Mouse (Mus musculus) neural tube, embryonic 11.5 days (tissue): ENCODE data around the gene Usp37. TPM values are rescaled to one million over a fixed set of nuclear protein-coding genes. Genes with fewer than 3 reads are reported as not detected.

ENCODE experiments used
- ATAC-seq: fragments of 200-750 bp; cut with Nextera tagmentation; 2 replicates; pipeline ENCODE4 v1.8.0; 2017; ENCODE audit warnings: moderate number of reproducible peaks, mild to moderate bottlenecking, moderate TSS enrichment, moderate library complexity; ENCODE audit not compliant: insufficient read depth, low FRiP score, low TSS enrichment
- DNase-seq: peaks from one replicate; pipeline ENCODE4 v3.0.0-alpha.2; 2015; ENCODE audit warnings: low spot score
- H3K27ac ChIP-seq: fragments of 300-500 bp; sonication (generic); 2 replicates; pipeline ENCODE4 v1.5.1; 2014; ENCODE audit warnings: low read depth, mild to moderate bottlenecking, low read length
- H3K27me3 ChIP-seq: fragments of 300-500 bp; sonication (generic); 2 replicates; pipeline ENCODE4 v1.6.1; 2014; ENCODE audit warnings: mild to moderate bottlenecking, low read length, mixed read lengths; ENCODE audit not compliant: control insufficient read depth, insufficient read depth
- H3K36me3 ChIP-seq: fragments of 300-500 bp; sonication (generic); 2 replicates; pipeline ENCODE4 v1.6.1; 2014; ENCODE audit warnings: mild to moderate bottlenecking, low read length, moderate library complexity, mixed read lengths; ENCODE audit not compliant: control insufficient read depth, insufficient read depth
- H3K4me1 ChIP-seq: fragments of 300-500 bp; sonication (generic); 2 replicates; pipeline ENCODE4 v1.6.1; 2014; ENCODE audit warnings: low read length, mixed read lengths; ENCODE audit not compliant: control insufficient read depth, insufficient read depth
- H3K4me2 ChIP-seq: fragments of 300-500 bp; sonication (generic); 2 replicates; pipeline ENCODE4 v1.6.1; 2014; ENCODE audit warnings: low read depth, mild to moderate bottlenecking, moderate library complexity
- H3K4me3 ChIP-seq: fragments of 300-500 bp; sonication (generic); 2 replicates; pipeline ENCODE4 v1.5.1; 2014; ENCODE audit warnings: low read depth, low read length
- H3K9ac ChIP-seq: fragments of 300-500 bp; sonication (generic); 2 replicates; pipeline ENCODE4 v1.6.1; 2014; ENCODE audit warnings: mild to moderate bottlenecking, low read length
- H3K9me3 ChIP-seq: fragments of 300-500 bp; sonication (generic); 2 replicates; pipeline ENCODE4 v1.6.1; 2016; ENCODE audit warnings: low read length; ENCODE audit not compliant: control insufficient read depth
- WGBS: fragments of 180-500 bp; shearing (Covaris S2); extraction: QIAGEN DNeasy Blood & Tissue Kit; methylation state at CpG from one replicate; pipeline ENCODE4 v1.1.7; 2014; 5-methylcytosine and 5-hydroxymethylcytosine counted together
- polyA plus RNA-seq: library from polyadenylated mRNA; unstranded; fragments of >200 nt; fragmentation: Nextera tagmentation; extraction: Ambion mirVana; gene quantifications from 2 replicates; pipeline ENCODE4 v1.2.1, GENCODE M21; 2014

Gene Usp37
- 40.4 and 42.6 TPM in 2 replicates for polyA plus RNA-seq

DNA sequence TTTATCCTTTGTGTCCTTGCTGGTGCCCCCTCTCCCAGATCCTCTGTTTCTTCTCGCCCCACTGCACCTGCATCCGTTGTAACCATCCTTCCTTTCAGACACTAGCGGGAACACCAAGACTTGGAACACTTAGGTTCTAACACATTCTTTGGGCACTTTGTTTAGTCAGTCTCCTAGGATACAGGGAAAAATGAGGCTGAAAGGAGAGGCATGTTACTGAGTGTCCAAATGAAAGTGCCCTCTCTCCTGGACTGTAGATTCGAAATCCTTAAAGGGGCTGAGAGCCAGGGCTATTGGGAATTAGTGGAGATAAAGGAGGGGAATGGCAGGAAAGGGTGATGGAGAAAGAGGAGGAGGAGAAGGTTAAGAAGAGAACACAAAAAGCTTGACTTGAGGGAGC lies at the start of gene Usp37:
Gene Usp37 (minus strand): TSS at position 101 of the 400 bp plus-strand sequence.
- H3K9me3 ChIP-seq = no peaks in the 10 kb centered on the region
- DNase-seq (no peak), ATAC-seq (no peak)
- H3K9ac ChIP-seq = no peak within 1 kb of the TSS
- WGBS = 41% methylated on average over 4 of the region's 4 CpGs
- no peak within 1 kb of the TSS for H3K4me3 ChIP-seq
- no peak within 1 kb of the TSS for H3K4me2 ChIP-seq
- H3K27me3 ChIP-seq = no peaks in the 10 kb centered on the region
- no peak within 1 kb of the TSS for H3K27ac ChIP-seq
- H3K36me3 ChIP-seq = no peaks in the 10 kb centered on the region
- peaks cover 6% of the 10 kb centered on the region; the same call in 1 of the 2 replicates for H3K4me1 ChIP-seq

- Histone ChIP-seq H3K36me3 (peaks cover 5% of the 10 kb centered on the region; the same call in 1 of the 2 replicates), H3K27ac (peak within 1 kb of the TSS; percentile 67), H3K27me3 (no peaks in the 10 kb centered on the region), H3K9ac (peak within 1 kb of the TSS; percentile 79), H3K4me3 (peak within 1 kb of the TSS; percentile 93), H3K4me1 (peaks cover 13% of the 10 kb centered on the region), H3K9me3 (no peaks in the 10 kb centered on the region), H3K4me2 (peak within 1 kb of the TSS; percentile 89)
- ATAC-seq (peak; percentile 99), DNase-seq (peak; percentile 98)
- under 1% methylated on average over 47 of the region's 48 CpGs for WGBS
Observed at GRCm38 (mm10) chr1:74587773-74588445, 43.8 kb upstream of the Usp37 start, which contains the start of the genes Zfp142 and Bcs1l. Gene Zfp142, minus strand, starts transcription at chr1:74588246. Gene Bcs1l, plus strand, starts transcription at chr1:74588289.

DNA sequence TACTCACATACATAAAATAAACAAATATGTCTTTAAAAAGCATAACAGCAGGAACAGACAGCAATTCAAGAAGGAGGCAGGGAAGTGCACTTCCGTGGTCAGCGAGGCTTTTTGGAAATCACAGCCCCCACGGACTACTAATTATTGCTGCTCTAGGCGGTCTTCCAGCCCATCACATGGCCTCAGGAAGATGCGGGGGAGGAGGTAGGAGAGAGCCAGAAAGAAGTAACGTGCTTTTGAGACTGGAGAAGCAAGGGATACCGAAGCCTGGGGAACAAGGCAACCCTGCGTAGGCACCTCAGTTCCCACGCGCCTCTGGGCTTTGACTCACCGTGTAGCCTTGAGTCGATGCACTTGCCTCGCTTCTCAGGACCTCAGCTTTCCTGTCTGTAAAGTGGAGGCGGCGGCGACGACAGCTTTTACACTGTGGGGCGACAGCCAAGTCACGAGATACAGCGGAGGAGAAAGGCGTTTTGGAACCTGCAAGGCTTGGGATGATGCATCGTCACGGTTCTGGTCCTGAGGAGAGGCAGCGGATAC lies 43.2 kb upstream of the Usp37 start:
- DNase-seq = no peak
- no peaks in the 10 kb centered on the region for H3K27me3 ChIP-seq
- peak overlapping the region; percentile 93 for H3K4me3 ChIP-seq
- under 1% methylated on average over 24 of the region's 24 CpGs for WGBS
- H3K36me3 ChIP-seq = peaks cover 5% of the 10 kb centered on the region; the same call in 1 of the 2 replicates
- H3K4me1 ChIP-seq = peaks cover 13% of the 10 kb centered on the region
- peak overlapping the region; percentile 89 for H3K4me2 ChIP-seq
- H3K9ac ChIP-seq = peak overlapping the region; percentile 79
- no peak; the same call in 1 of the 2 replicates for ATAC-seq
- H3K27ac ChIP-seq = peak overlapping the region; percentile 67
- no peaks in the 10 kb centered on the region for H3K9me3 ChIP-seq

DNA sequence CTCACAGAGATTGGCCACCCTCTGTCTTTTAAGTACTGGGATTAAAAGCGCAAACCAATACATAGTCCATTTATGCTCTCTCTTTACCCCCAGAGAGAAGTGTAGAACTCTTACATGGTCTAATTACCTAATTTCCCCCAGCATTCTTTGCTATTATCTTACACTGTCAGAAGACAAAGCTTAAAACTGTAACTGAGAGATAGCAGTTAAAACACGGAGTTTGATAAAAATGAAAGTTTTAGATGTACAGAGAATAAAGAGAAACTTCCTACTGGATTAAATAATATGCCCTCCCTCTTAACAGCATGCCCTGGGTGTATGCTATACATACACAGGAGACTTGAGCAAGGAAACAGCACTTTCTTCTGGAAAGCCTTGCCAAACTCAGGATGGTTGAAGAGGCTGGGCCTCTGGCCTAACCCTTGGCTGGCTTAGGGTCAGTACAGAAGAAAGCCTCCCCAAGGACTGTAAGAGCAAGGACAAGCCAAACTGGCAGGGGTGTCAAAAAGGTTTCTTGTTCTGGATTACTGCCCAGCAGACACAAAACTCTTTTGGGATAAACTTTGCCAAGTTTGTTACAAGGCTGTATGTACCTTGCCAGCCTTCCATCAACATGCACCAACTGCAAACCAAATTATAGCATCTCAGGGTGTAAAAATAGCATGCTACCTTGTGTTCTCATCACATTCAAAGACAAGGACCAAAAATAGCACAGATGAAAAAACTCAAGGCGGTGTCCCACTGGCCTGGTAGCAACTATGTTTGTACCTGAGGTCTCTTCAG lies 40.7 kb upstream of the Usp37 start:
- Histone ChIP-seq H3K9me3 (no peaks in the 10 kb centered on the region), H3K36me3 (peaks cover 2% of the 10 kb centered on the region; the same call in 1 of the 2 replicates), H3K9ac (no peak overlapping the region), H3K27ac (no peak overlapping the region), H3K27me3 (no peaks in the 10 kb centered on the region), H3K4me3 (no peak overlapping the region), H3K4me2 (no peak overlapping the region), H3K4me1 (peaks cover 13% of the 10 kb centered on the region)
- DNase-seq (no peak), ATAC-seq (no peak)
- WGBS = 93% methylated on average over 3 of the region's 3 CpGs

DNA sequence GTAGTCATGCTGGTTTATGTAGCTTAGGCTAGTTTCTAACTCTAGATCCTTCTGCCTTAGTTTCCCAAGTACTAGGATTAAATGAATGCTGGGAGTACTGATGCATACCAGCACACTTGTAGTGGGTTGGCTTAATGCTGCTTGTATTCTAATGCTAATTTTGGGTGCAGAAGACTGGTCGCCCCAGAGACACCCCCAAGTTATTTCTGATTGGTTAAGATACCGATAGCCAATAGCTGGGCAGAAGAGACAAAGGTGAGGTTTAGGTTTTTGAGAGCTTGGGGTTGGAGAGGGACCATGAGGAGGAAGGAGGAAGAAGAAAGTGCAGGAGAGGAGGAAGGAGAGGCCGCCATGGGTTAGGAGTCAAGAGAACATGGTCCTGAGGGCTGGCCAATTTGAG lies 38.5 kb upstream of the Usp37 start:
- ATAC-seq = no peak
- Histone ChIP-seq H3K9me3 (no peaks in the 10 kb centered on the region), H3K4me1 (peaks cover 8% of the 10 kb centered on the region), H3K27me3 (no peaks in the 10 kb centered on the region), H3K27ac (no peak overlapping the region), H3K36me3 (peaks cover 10% of the 10 kb centered on the region), H3K4me3 (no peak overlapping the region), H3K4me2 (no peak overlapping the region), H3K9ac (no peak overlapping the region)
- 80% methylated on average over 3 of the region's 3 CpGs for WGBS
- no peak for DNase-seq

- 91% methylated on average over 29 of the region's 29 CpGs for WGBS
- DNase-seq = no peak
- H3K9me3 ChIP-seq = no peaks in the 10 kb centered on the region
- H3K9ac ChIP-seq = no peak overlapping the region
- no peaks in the 10 kb centered on the region for H3K27me3 ChIP-seq
- no peak for ATAC-seq
- no peak overlapping the region for H3K4me2 ChIP-seq
- no peaks in the 10 kb centered on the region for H3K4me1 ChIP-seq
- H3K4me3 ChIP-seq = no peak overlapping the region
- peaks cover 25% of the 10 kb centered on the region for H3K36me3 ChIP-seq
- H3K27ac ChIP-seq = no peak overlapping the region
Observed at GRCm38 (mm10) chr1:74569739-74570719, 25.9 kb upstream of the Usp37 start.

DNA sequence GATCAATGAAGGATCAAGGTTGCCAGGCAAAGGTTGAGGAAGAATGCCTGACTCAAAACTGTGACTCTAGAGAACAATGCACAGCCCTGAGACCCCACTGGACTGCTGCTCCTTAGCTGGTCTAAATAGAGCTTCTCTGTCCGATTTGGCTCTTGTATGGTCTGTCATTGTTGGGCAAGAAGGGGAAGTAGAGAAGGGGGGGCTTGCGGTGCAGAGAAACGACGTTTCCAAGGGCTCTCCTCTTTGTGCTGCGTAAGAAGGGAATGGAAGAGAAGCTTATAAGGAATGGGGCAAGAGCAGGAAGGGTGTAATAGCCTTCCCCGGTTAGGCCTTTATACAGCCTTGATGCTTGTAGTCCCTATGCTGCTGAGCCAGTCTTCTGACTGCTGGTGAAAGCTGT lies 21.8 kb upstream of the Usp37 start:
- no peaks in the 10 kb centered on the region for H3K27me3 ChIP-seq
- DNase-seq (no peak), ATAC-seq (no peak)
- H3K9me3 ChIP-seq = no peaks in the 10 kb centered on the region
- no peaks in the 10 kb centered on the region for H3K4me1 ChIP-seq
- no peak overlapping the region for H3K4me3 ChIP-seq
- no peak overlapping the region for H3K27ac ChIP-seq
- no peak overlapping the region for H3K4me2 ChIP-seq
- no peak overlapping the region for H3K9ac ChIP-seq
- 88% methylated on average over 6 of the region's 6 CpGs for WGBS
- H3K36me3 ChIP-seq = peaks cover 18% of the 10 kb centered on the region

DNA sequence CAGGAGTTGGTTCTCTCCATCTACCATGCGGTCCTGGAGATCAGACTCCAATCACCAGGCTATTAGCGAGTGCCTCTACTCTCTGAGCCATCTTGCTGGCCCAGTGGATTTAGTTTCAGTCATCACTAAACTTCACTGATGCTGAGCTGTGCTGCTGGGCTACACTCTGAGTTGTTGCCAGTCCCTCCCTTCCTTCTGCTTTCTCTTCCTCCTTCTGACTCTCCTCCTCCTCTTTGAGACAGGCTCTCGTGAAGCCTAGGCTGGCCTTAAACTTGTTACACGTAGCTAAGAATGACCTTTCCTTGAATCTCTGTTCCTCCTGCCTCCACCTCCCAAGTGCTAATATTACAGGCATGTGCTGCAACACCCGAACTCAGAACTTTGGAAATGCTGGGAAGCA lies 15.0 kb upstream of the Usp37 start:
- 86% methylated on average over 5 of the region's 5 CpGs for WGBS
- no peaks in the 10 kb centered on the region for H3K27me3 ChIP-seq
- no peak for ATAC-seq

More for the DNA sequence above, 15.0 kb upstream of the Usp37 start:
- Histone ChIP-seq H3K4me2 (no peak overlapping the region), H3K4me3 (no peak overlapping the region), H3K4me1 (no peaks in the 10 kb centered on the region), H3K9ac (no peak overlapping the region), H3K27ac (no peak overlapping the region), H3K36me3 (no peaks in the 10 kb centered on the region), H3K9me3 (no peaks in the 10 kb centered on the region)
- no peak for DNase-seq
